Mouse (Mus musculus) liver, postnatal 0 days (tissue): Measurements from ENCODE around the gene Pdzph1.

ENCODE experiments used
- CTCF ChIP-seq: sonication (generic); IDR thresholded peaks from 2 replicates; pipeline ENCODE4 v1.5.1; 2016; ENCODE audit warnings: antibody characterized with exemption, low read depth
- EP300 ChIP-seq: IDR thresholded peaks from 2 replicates; pipeline ENCODE4 v1.6.1; 2016; ENCODE audit warnings: antibody characterized with exemption, low read depth, mild to moderate bottlenecking

DNA sequence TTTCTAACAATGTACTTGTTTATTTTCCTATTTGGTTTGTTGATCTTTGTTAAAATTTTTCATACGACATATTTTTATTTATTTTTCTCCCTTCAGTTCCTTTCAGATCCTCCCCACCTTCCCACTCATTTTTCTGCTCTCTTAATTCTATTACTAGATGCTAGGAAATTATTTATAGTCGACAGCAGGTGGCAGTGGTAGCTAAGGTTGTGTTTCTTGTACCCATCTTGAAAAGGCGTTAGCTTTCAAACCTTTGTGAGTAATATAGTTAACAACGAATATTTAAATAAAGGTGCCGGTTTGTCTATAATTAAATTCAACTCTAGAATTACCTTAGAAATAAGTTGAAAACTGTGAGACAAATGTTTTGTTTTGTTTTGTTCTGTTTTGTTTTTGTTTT is 48.6 kb upstream of the Pdzph1 start:
- TF ChIP-seq CTCF (peak; percentile 33; the same call in 1 of the 2 replicates), EP300 (no peak)
